Mouse (Mus musculus) kidney, adult 2 months (tissue): Measurements from ENCODE around the gene Kcmf1. TPM values are rescaled to one million over a fixed set of nuclear protein-coding genes. Genes with fewer than 3 reads are reported as not detected.
A peak's percentile ranks its signal among the peaks of the same experiment; 100 is the strongest.
"Not testable (repeated sequence)": the region's sequence is repeated elsewhere in the genome, so short reads cannot be mapped to it uniquely, and the experiment has no call there.

Experiments used
- DNase-seq: peaks from one replicate; pipeline ENCODE4 v3.0.0; 2021
- H3K27ac ChIP-seq: fragments of 200-500 bp; 2 replicates; pipeline ENCODE4 v1.5.1; 2012; ENCODE audit warnings: low read depth, low read length, control low read depth, inconsistent platforms; ENCODE audit not compliant: insufficient read depth
- H3K27me3 ChIP-seq: fragments of 200-500 bp; replicated peaks from 2 replicates; pipeline ENCODE4 v1.6.1; 2012; ENCODE audit warnings: mild to moderate bottlenecking, moderate library complexity, low read length, inconsistent platforms; ENCODE audit not compliant: control insufficient read depth, insufficient read depth
- H3K36me3 ChIP-seq: fragments of 200-500 bp; 2 replicates; pipeline ENCODE4 v1.6.1; 2012; ENCODE audit warnings: mild to moderate bottlenecking, moderate library complexity, low read length, inconsistent platforms; ENCODE audit not compliant: control insufficient read depth, insufficient read depth
- H3K4me1 ChIP-seq: fragments of 200-500 bp; 2 replicates; pipeline ENCODE4 v1.6.1; 2011; ENCODE audit warnings: low read length; ENCODE audit not compliant: control insufficient read depth, insufficient read depth
- H3K4me3 ChIP-seq: fragments of 200-500 bp; 2 replicates; pipeline ENCODE4 v1.5.1; 2011; ENCODE audit warnings: mild to moderate bottlenecking, low read depth, low read length, control low read depth; ENCODE audit not compliant: insufficient read depth
- CTCF ChIP-seq: fragments of 200-500 bp; conservative IDR thresholded peaks from 2 replicates; pipeline ENCODE4 v1.5.1; 2011; ENCODE audit warnings: low read depth, mild to moderate bottlenecking, control low read depth, low read length, moderate library complexity, mixed read lengths; ENCODE audit not compliant: insufficient read depth, insufficient read length
- POLR2A ChIP-seq: fragments of 200-500 bp; IDR thresholded peaks from one replicate; pipeline ENCODE4 v1.6.1; 2011; ENCODE audit warnings: low read depth, low read length, control low read depth
- WGBS: fragments of 180-500 bp; shearing (Covaris S2); methylation state at CpG from one replicate; pipeline ENCODE4 v1.1.7; 2018; 5-methylcytosine and 5-hydroxymethylcytosine counted together
- polyA plus RNA-seq: library from polyadenylated mRNA; depleted of rRNA; stranded (reverse); fragments of >200 nt; gene quantifications from 2 replicates; pipeline ENCODE4 v1.2.3, GENCODE M21; 2012

Kcmf1 gene
- polyA plus RNA-seq, 1 experiment = 160 TPM

- H3K27ac ChIP-seq = no peak overlapping the region
- no peak for DNase-seq
Observed at GRCm38 (mm10) chr6:72867746-72868145, 32.0 kb downstream of the Kcmf1 start.

GRCm38 (mm10) chr6:72866232-72866631 lies 33.5 kb downstream of the Kcmf1 start:
- no peaks in the 10 kb centered on the region for H3K27me3 ChIP-seq
- H3K36me3 ChIP-seq = no peaks in the 10 kb centered on the region
- TF ChIP-seq CTCF = no peak
- TF ChIP-seq POLR2A = no peak
- 37% methylated on average over 2 of the region's 2 CpGs for WGBS
- H3K4me3 ChIP-seq = no peak overlapping the region
- DNase-seq = peak; percentile 32
- H3K4me1 ChIP-seq = peaks cover 21% of the 10 kb centered on the region
- no peak overlapping the region for H3K27ac ChIP-seq

More at GRCm38 (mm10) chr6:72867746-72868145, 32.0 kb downstream of the Kcmf1 start:
- peaks cover 20% of the 10 kb centered on the region for H3K4me1 ChIP-seq
- no peaks in the 10 kb centered on the region for H3K27me3 ChIP-seq
- WGBS = 94% methylated on average over 1 of the region's 1 CpGs
- TF ChIP-seq CTCF (no peak), POLR2A (no peak)
- H3K36me3 ChIP-seq = no peaks in the 10 kb centered on the region
- no peak overlapping the region for H3K4me3 ChIP-seq

- not testable (repeated sequence) for H3K27ac ChIP-seq, H3K4me3 ChIP-seq, H3K27me3 ChIP-seq, DNase-seq, H3K36me3 ChIP-seq
- 92% methylated on average over 5 of the region's 5 CpGs for WGBS
- peaks cover 12% of the 10 kb centered on the region; the same call in 1 of the 2 replicates for H3K4me1 ChIP-seq
Observed at GRCm38 (mm10) chr6:72862686-72863085, 37.1 kb downstream of the Kcmf1 start.

GRCm38 (mm10) chr6:72854256-72854655 lies 45.5 kb downstream of the Kcmf1 start:
- no peak for DNase-seq
- H3K36me3 ChIP-seq = peaks cover 1% of the 10 kb centered on the region

GRCm38 (mm10) chr6:72852180-72852579 lies 47.6 kb downstream of the Kcmf1 start:
- Histone ChIP-seq H3K4me1 (no peaks in the 10 kb centered on the region), H3K36me3 (peaks cover 5% of the 10 kb centered on the region), H3K27me3 (no peaks in the 10 kb centered on the region), H3K27ac (no peak overlapping the region), H3K4me3 (no peak overlapping the region)
- 79% methylated on average over 4 of the region's 4 CpGs for WGBS
- no peak for DNase-seq
- TF ChIP-seq POLR2A = no peak
- TF ChIP-seq CTCF = no peak

More at GRCm38 (mm10) chr6:72854256-72854655, 45.5 kb downstream of the Kcmf1 start:
- Histone ChIP-seq H3K27me3 (no peaks in the 10 kb centered on the region), H3K27ac (no peak overlapping the region), H3K4me3 (no peak overlapping the region), H3K4me1 (no peaks in the 10 kb centered on the region)
- TF ChIP-seq POLR2A (no peak), CTCF (no peak)
- 62% methylated on average over 5 of the region's 5 CpGs for WGBS

GRCm38 (mm10) chr6:72851633-72852032 lies 48.1 kb downstream of the Kcmf1 start:
- peak; percentile 29 for DNase-seq
- peaks cover 5% of the 10 kb centered on the region for H3K36me3 ChIP-seq
- no peaks in the 10 kb centered on the region for H3K27me3 ChIP-seq
- 71% methylated on average over 5 of the region's 5 CpGs for WGBS
- H3K4me3 ChIP-seq = no peak overlapping the region
- TF ChIP-seq CTCF (peak; percentile 49), POLR2A (no peak)
- no peaks in the 10 kb centered on the region for H3K4me1 ChIP-seq
- no peak overlapping the region for H3K27ac ChIP-seq

GRCm38 (mm10) chr6:72841986-72842502 lies 57.7 kb downstream of the Kcmf1 start:
- H3K36me3 ChIP-seq = peaks cover 8% of the 10 kb centered on the region
- no peak overlapping the region for H3K27ac ChIP-seq
- no peaks in the 10 kb centered on the region for H3K27me3 ChIP-seq
- WGBS = 90% methylated on average over 7 of the region's 7 CpGs
- H3K4me3 ChIP-seq = no peak overlapping the region
- DNase-seq = no peak
- no peaks in the 10 kb centered on the region for H3K4me1 ChIP-seq
- TF ChIP-seq POLR2A (no peak), CTCF (no peak)
